Mouse (Mus musculus) liver, postnatal 0 days (tissue): Measurements from ENCODE around the gene Crip2.

Experiments
- CTCF ChIP-seq: sonication (generic); IDR thresholded peaks from 2 replicates; pipeline ENCODE4 v1.5.1; 2016; ENCODE audit warnings: antibody characterized with exemption, low read depth
- EP300 ChIP-seq: IDR thresholded peaks from 2 replicates; pipeline ENCODE4 v1.6.1; 2016; ENCODE audit warnings: antibody characterized with exemption, low read depth, mild to moderate bottlenecking

GRCm38 (mm10) chr12:113187011-113187375 lies 47.0 kb downstream of the Crip2 start:
- no peak for TF ChIP-seq CTCF
- TF ChIP-seq EP300, result no peak
